Mouse (Mus musculus): ENCODE data around the gene Cela1. TPM values are rescaled to one million over a fixed set of nuclear protein-coding genes. Genes with fewer than 3 reads are reported as not detected.
A peak's percentile ranks its signal among the peaks of the same experiment; 100 is the strongest.

Gene Cela1
- polyA plus RNA-seq, 1 experiment from 2014 or later: 2.1 TPM

GRCm38 (mm10) chr15:100642451-100642850, 45.3 kb downstream of the Cela1 start:
- Histone ChIP-seq H3K4me3 (no peak overlapping the region), H3K27ac (no peak overlapping the region), H3K4me2 (replicated peaks) (no peak overlapping the region), H3K36me3 (no peaks in the 10 kb centered on the region), H3K27me3 (peaks cover 27% of the 10 kb centered on the region), H3K9me3 (no peaks in the 10 kb centered on the region), H3K9ac (no peak overlapping the region), H3K4me1 (peaks cover under 1% of the 10 kb centered on the region; the same call in 1 of the 2 replicates)
- WGBS: 95% methylated on average over 5 of the region's 7 CpGs
- no peak for ATAC-seq (ENCODE audit: low FRiP score, low read depth)

DNA sequence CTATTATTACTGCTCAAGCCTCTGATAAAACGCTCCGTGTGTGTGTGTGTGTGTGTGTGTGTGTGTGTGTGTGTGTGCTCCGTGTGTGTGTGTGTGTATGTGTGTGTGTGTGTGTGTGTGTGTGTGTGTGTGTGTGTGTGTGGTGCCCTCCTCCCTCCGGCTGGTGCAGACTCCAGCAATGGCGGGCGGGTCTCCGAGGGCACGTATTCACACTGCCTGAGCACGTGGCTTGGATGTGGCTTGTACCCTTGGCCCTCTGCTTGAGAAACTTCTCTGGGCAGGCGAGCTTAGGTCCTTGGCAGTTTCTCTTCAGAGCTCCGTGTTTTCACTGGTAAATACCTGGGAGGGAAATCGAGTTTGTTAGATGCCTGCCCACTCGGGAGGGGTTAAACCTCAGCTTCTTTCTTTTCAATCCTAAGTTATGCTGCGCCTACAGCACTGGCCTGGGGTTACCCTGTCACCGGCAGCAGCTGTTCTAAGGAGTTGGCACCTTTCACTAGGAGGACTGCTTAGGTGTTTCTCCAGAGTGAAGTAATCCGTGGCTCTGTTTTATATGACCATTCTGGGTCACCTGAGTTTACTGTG, 46.4 kb downstream of the Cela1 start:
- H3K27me3 ChIP-seq: peaks cover 38% of the 10 kb centered on the region
- H3K9me3 ChIP-seq: no peaks in the 10 kb centered on the region

DNA sequence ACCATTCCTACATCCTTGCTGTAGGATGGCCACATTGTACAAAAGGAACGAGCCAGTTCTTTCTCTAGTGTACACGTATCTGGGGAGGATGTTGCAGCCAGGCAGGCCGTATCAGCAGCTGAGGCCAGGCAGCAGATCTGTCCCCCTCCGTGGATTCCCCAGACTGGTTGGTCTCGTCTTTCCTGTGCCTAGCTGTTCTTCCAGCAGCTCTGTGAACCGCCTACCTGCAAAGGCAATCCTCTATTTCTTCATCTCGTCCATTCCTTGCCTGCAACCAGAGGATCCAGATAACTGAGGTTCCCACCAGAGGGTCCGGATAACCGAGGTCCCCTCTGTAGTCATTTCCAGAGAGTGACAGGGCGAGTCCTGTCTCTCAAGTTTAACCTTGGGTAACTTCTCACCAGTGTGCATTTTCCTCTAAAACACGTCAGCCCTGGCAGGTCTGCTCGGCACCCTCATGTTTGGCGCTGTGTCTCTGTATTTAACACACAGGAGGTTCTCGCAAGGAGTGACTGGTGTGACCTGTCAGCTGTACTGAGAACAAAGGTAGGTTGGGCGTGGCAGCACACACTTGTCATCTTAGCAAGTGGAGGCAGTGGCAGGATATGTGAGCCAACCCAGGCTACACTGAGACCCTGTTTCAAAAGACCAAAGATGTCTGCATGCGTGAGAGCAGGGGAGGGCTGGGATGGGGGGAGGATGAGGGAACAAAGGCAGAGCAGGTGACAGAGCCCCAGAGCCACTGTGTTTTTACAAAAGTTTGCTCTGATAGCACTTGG, 47.6 kb downstream of the Cela1 start:
- Histone ChIP-seq H3K36me3 (no peaks in the 10 kb centered on the region), H3K9ac (no peak overlapping the region), H3K4me2 (replicated peaks) (no peak overlapping the region), H3K27me3 (peaks cover 50% of the 10 kb centered on the region), H3K9me3 (no peaks in the 10 kb centered on the region), H3K4me3 (no peak overlapping the region), H3K4me1 (peaks cover 15% of the 10 kb centered on the region), H3K27ac (no peak overlapping the region)
- 74% methylated on average over 16 of the region's 16 CpGs for WGBS
- ATAC-seq (ENCODE audit: low FRiP score, low read depth): no peak

More for the DNA sequence above, 46.4 kb downstream of the Cela1 start:
- Histone ChIP-seq H3K9ac (no peak overlapping the region), H3K4me1 (peaks cover 11% of the 10 kb centered on the region), H3K4me3 (no peak overlapping the region), H3K27ac (no peak overlapping the region), H3K36me3 (no peaks in the 10 kb centered on the region), H3K4me2 (replicated peaks) (no peak overlapping the region)
- 61% methylated on average over 11 of the region's 16 CpGs for WGBS
- ATAC-seq (ENCODE audit: low FRiP score, low read depth): no peak

GRCm38 (mm10) chr15:100637661-100638060, 50.1 kb downstream of the Cela1 start:
- H3K9ac ChIP-seq: no peak overlapping the region
- H3K27me3 ChIP-seq: peaks cover 72% of the 10 kb centered on the region
- no peaks in the 10 kb centered on the region for H3K36me3 ChIP-seq
- peaks cover 15% of the 10 kb centered on the region for H3K4me1 ChIP-seq
- no peak overlapping the region; the same call in 1 of the 2 replicates for H3K4me3 ChIP-seq
- no peak for ATAC-seq (ENCODE audit: low FRiP score, low read depth)
- WGBS: 15% methylated on average over 6 of the region's 6 CpGs
- no peak overlapping the region for H3K27ac ChIP-seq
- H3K4me2 ChIP-seq (replicated peaks): no peak overlapping the region
- no peaks in the 10 kb centered on the region for H3K9me3 ChIP-seq

- no peak for ATAC-seq (ENCODE audit: low FRiP score, low read depth)
- Histone ChIP-seq H3K4me1 (peaks cover 15% of the 10 kb centered on the region), H3K27me3 (peaks cover 78% of the 10 kb centered on the region), H3K36me3 (no peaks in the 10 kb centered on the region), H3K9me3 (no peaks in the 10 kb centered on the region), H3K4me3 (peak within 1 kb of the TSS; percentile 60), H3K9ac (peak within 1 kb of the TSS; percentile 65), H3K4me2 (replicated peaks) (peak within 1 kb of the TSS; percentile 96), H3K27ac (no peak within 1 kb of the TSS)
- under 1% methylated on average over 62 of the region's 77 CpGs for WGBS
Measured at GRCm38 (mm10) chr15:100636700-100637501, 50.8 kb downstream of the Cela1 start, which contains the start of gene Smagp. Gene Smagp (minus strand): TSS chr15:100636940.

DNA sequence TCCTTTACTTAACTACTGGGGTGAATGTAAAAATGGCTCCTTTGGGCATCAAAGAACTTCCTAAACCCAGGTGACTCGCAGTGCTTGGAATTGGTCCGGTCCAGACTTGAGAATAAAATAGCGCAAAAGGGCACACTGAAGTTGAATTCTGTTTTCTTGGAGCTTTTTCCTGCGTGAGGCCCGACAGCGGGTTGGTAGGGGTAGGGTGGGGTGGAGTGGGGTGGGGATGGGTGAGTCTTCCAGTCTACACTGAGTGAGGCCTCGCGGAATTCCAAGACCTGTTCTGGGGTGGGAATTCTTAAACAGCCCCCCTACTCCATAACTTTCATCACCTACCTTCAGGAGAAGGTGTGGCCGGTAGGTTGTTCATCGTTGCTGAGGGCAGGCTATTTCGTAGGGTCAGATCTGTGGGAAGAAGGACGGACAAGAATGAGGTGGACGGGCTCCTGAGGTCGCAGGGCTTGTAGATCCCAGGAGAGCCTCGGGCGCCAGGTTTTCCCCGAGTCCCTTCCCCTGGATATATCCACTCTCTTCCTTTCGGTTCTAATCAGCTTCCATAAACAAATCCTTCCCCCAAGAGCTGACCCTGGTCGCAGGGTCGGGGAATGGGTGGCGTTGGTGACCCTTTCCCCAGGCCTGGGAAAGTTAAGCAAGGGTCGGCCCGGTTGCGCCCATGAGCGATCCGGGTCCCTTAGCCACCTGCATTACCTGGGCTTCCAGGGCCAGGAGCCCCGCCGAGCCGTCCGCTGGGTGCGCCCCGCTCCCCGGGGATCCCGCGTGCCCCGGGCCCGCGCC, 51.7 kb downstream of the Cela1 start:
- peaks cover 15% of the 10 kb centered on the region for H3K4me1 ChIP-seq
- H3K27ac ChIP-seq: no peak overlapping the region
- H3K9me3 ChIP-seq: no peaks in the 10 kb centered on the region
- no peak for ATAC-seq (ENCODE audit: low FRiP score, low read depth)
- peak overlapping the region; percentile 60 for H3K4me3 ChIP-seq
- no peaks in the 10 kb centered on the region for H3K36me3 ChIP-seq
- peak overlapping the region; percentile 65 for H3K9ac ChIP-seq
- peak overlapping the region; percentile 96 for H3K4me2 ChIP-seq (replicated peaks)
- WGBS: 4% methylated on average over 38 of the region's 38 CpGs
- peaks cover 80% of the 10 kb centered on the region for H3K27me3 ChIP-seq

- Histone ChIP-seq H3K4me2 (replicated peaks) (peak overlapping the region; percentile 1; the same call in 1 of the 2 replicates), H3K4me3 (0 out of 2 replicates have a peak overlapping the region, but pooled peaks have one; percentile 60), H3K36me3 (no peaks in the 10 kb centered on the region), H3K4me1 (peaks cover 15% of the 10 kb centered on the region), H3K9ac (no peak overlapping the region), H3K9me3 (no peaks in the 10 kb centered on the region), H3K27ac (no peak overlapping the region), H3K27me3 (peaks cover 77% of the 10 kb centered on the region)
- ATAC-seq (ENCODE audit: low FRiP score, low read depth): no peak
- 6% methylated on average over 9 of the region's 9 CpGs for WGBS
Measured at GRCm38 (mm10) chr15:100635239-100635638, 52.5 kb downstream of the Cela1 start.

DNA sequence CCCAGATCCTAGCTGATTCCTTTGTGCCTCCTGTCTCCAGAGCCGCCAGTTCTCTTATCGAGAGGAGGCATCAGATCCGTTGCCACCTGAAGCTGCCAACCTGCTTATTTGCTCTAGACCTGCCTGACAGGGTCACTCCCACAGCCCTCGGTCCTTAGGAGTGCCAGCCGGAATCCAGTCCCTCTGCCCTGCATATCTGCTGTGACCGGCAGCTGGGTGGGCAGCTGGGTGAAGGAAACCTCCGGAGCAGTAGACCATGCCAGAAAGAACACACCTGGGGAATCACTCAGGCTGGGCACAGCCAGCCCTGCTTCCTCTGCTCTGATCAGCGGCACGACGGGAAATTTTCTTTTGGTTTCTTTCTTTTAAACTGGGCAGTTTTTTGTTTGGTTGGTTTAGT, 54.4 kb downstream of the Cela1 start:
- no peak overlapping the region for H3K4me3 ChIP-seq
- WGBS: 83% methylated on average over 10 of the region's 10 CpGs
- ATAC-seq (ENCODE audit: low FRiP score, low read depth): no peak

GRCm38 (mm10) chr15:100632323-100632722, 55.4 kb downstream of the Cela1 start:
- Histone ChIP-seq H3K9ac (no peak overlapping the region), H3K4me2 (replicated peaks) (no peak overlapping the region), H3K36me3 (no peaks in the 10 kb centered on the region), H3K4me1 (peaks cover 25% of the 10 kb centered on the region), H3K27ac (no peak overlapping the region), H3K9me3 (no peaks in the 10 kb centered on the region), H3K4me3 (no peak overlapping the region), H3K27me3 (peaks cover 52% of the 10 kb centered on the region)
- ATAC-seq (ENCODE audit: low FRiP score, low read depth): no peak
- WGBS: 79% methylated on average over 5 of the region's 5 CpGs

More for the DNA sequence above, 54.4 kb downstream of the Cela1 start:
- Histone ChIP-seq H3K9me3 (no peaks in the 10 kb centered on the region), H3K9ac (no peak overlapping the region), H3K36me3 (no peaks in the 10 kb centered on the region), H3K4me1 (peaks cover 17% of the 10 kb centered on the region), H3K4me2 (replicated peaks) (no peak overlapping the region), H3K27ac (no peak overlapping the region), H3K27me3 (peaks cover 62% of the 10 kb centered on the region)

GRCm38 (mm10) chr15:100631454-100632170, 56.1 kb downstream of the Cela1 start:
- H3K4me3 ChIP-seq: no peak overlapping the region
- no peaks in the 10 kb centered on the region for H3K9me3 ChIP-seq
- peaks cover 18% of the 10 kb centered on the region for H3K4me1 ChIP-seq
- H3K4me2 ChIP-seq (replicated peaks): no peak overlapping the region
- no peak overlapping the region for H3K9ac ChIP-seq
- no peak overlapping the region for H3K27ac ChIP-seq
- no peak for ATAC-seq (ENCODE audit: low FRiP score, low read depth)
- peaks cover 45% of the 10 kb centered on the region for H3K27me3 ChIP-seq
- no peaks in the 10 kb centered on the region for H3K36me3 ChIP-seq
- WGBS: 82% methylated on average over 12 of the region's 12 CpGs

DNA sequence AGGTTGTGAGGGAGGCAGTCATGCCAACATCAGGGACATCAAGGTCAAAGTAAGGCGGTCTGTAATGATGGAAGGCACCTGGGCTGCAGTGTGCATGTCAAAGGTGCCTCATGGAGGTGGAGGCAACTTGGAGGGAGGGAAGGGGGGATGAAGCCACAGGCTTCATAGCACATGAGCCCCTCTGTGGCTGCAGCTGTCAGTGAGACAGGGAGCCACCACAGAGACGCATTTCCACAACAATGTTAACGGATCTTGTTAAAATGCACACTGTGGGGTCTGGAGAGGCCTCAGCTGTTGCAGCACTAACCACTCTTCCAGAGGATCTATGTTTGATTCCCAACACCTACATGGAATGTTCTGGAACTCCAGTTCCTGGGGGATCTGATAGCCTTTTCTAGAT, 57.6 kb downstream of the Cela1 start:
- no peak for ATAC-seq (ENCODE audit: low FRiP score, low read depth)
- H3K4me2 ChIP-seq (replicated peaks): no peak overlapping the region
- H3K36me3 ChIP-seq: no peaks in the 10 kb centered on the region
- H3K4me1 ChIP-seq: peaks cover 11% of the 10 kb centered on the region
- no peak overlapping the region for H3K27ac ChIP-seq
- no peak overlapping the region for H3K9ac ChIP-seq
- WGBS: 62% methylated on average over 3 of the region's 3 CpGs
- H3K4me3 ChIP-seq: no peak overlapping the region
- H3K9me3 ChIP-seq: no peaks in the 10 kb centered on the region
- peaks cover 30% of the 10 kb centered on the region for H3K27me3 ChIP-seq
